Mouse (Mus musculus) olfactory bulb, adult 2 months (tissue): ENCODE results near the gene Dnase1l1.

Source experiments
- CTCF ChIP-seq: fragments of 200-500 bp; IDR thresholded peaks from 2 replicates; pipeline ENCODE4 v1.5.1; 2012; ENCODE audit warnings: low read depth, mild to moderate bottlenecking, low read length, moderate library complexity; ENCODE audit not compliant: insufficient read depth
- POLR2A ChIP-seq: fragments of 200-500 bp; IDR thresholded peaks from 2 replicates; pipeline ENCODE4 v1.6.1; 2012; ENCODE audit warnings: mild to moderate bottlenecking, low read depth, low read length, moderate library complexity; ENCODE audit not compliant: insufficient read depth

GRCm38 (mm10) chrX:74245687-74246086, 36.5 kb downstream of the Dnase1l1 start:
- no peak for TF ChIP-seq POLR2A
- no peak for TF ChIP-seq CTCF
